Mouse (Mus musculus): ENCODE results near the gene Olfr38.

Olfr38 gene

GRCm38 (mm10) chr6:42756104-42756503 is at the start of gene Olfr38:
Gene Olfr38 (plus strand): TSS chr6:42756404.
- DNase-seq, result no peak

DNA sequence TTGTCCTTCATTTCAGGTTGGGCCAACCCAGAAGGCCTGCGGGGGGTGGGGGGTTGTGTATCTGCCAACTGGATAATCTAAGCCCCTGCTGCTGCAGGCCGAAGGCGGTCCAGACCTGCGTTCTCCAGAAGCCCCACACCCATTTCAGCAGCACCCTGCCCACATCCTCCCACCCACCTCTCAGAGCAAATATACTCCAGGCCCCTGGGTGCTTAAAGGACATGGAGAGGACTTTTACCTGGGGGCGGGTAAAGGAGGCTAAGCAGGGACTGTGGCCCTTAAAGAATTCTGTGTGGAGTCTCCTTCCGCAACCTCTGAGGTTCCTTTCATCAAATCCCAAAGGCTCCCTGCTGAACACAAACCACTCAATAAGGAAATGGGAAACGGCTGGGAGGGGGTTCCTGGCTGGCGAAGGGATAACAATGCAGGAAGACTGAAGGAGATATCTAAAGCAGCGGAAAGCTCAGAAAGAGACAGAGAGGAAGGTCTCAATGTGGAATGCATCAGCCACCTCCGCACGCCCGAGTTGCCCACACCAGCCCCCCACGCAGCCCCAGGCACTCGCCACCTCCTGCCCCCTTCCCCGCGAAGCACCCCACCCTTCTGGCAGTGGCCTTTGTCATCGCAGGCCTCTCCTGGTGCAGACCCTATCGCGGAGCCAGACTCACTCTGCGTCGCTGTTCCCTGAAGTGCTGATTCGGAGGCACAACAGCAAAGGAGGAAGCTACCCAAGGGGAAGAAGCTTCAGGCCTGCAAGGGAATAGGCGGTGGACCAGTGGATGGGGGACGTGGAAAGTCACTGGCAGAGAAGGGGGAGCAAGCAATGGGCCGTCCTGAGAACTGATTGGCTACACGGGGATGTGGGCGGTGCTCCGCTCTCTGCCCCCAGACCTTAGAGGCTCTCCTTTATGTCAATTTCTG is 46.7 kb upstream of the Olfr38 start, which contains the start of gene Tcaf1:
TSS of gene Tcaf1 (minus strand) at position 798 of the 921 bp plus-strand sequence.
- DNase-seq, result peak; percentile 63

- no peak for DNase-seq
Measured at GRCm38 (mm10) chr6:42714668-42715067, 41.5 kb upstream of the Olfr38 start.

DNA sequence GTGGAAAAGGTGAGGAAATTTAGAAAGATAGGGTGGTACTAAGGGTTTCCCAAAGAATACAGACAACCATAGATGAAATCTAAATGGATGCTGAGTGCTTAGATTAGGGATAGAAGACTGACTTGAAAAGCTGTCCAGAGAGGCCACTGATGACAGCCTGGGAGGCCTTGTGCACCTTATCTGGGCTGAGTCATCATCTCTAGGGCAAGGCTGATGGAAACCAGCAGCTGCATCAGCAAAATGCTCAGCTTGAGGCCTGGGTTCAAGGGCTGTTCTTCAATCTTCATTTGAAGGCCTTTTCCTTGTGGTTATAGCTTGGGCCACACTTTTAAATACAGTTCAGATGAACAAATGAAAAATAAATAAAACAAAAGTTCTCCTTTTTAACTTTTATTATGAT is 38.2 kb upstream of the Olfr38 start:
- DNase-seq, result no peak

- DNase-seq, result no peak
Measured at GRCm38 (mm10) chr6:42739071-42739470, 17.1 kb upstream of the Olfr38 start, which contains the start of gene Olfr453. Gene Olfr453 (plus strand): TSS chr6:42739371.

- no peak for DNase-seq
Measured at GRCm38 (mm10) chr6:42742303-42742702, 13.9 kb upstream of the Olfr38 start.

GRCm38 (mm10) chr6:42747846-42748245 is 8.4 kb upstream of the Olfr38 start:
- DNase-seq, result no peak

- DNase-seq, result no peak
Measured at GRCm38 (mm10) chr6:42777066-42777465, 20.9 kb downstream of the Olfr38 start.

GRCm38 (mm10) chr6:42784793-42785192 is 28.6 kb downstream of the Olfr38 start, which contains the start of gene Olfr452:
Gene Olfr452 (plus strand): TSS chr6:42785093.
- DNase-seq, result no peak

GRCm38 (mm10) chr6:42790247-42790948 is 34.2 kb downstream of the Olfr38 start:
- DNase-seq, result no peak

- no peak for DNase-seq
Measured at GRCm38 (mm10) chr6:42790949-42791556, 34.8 kb downstream of the Olfr38 start.

- no peak for DNase-seq
Measured at GRCm38 (mm10) chr6:42794982-42795381, 38.8 kb downstream of the Olfr38 start.

- no peak for DNase-seq
Measured at GRCm38 (mm10) chr6:42811639-42812038, 55.4 kb downstream of the Olfr38 start, which contains the start of gene Olfr450. Gene Olfr450 (plus strand): TSS chr6:42811939.

Data from kidney, adult 9 months (tissue).